Mouse (Mus musculus): ENCODE results near the gene Fanci. TPM values are rescaled to one million over a fixed set of nuclear protein-coding genes. Genes with fewer than 3 reads are reported as not detected.

The Fanci gene
- polyA plus RNA-seq, 1 experiment from 2014 or later, result 14.5 TPM

GRCm38 (mm10) chr7:79495988-79496815 is 104.5 kb downstream of the Fanci start:
- no peak overlapping the region for H3K27ac ChIP-seq
- ATAC-seq (ENCODE audit: borderline replicate concordance, extremely low read depth, low FRiP score, low TSS enrichment), result peak; percentile 76

GRCm38 (mm10) chr7:79496816-79497328 is 105.1 kb downstream of the Fanci start:
- H3K4me2 ChIP-seq, result no peak overlapping the region
- 11% methylated on average over 9 of the region's 9 CpGs for WGBS
- H3K4me3 ChIP-seq, result no peak overlapping the region
- peaks cover 5% of the 10 kb centered on the region; the same call in 1 of the 2 replicates for H3K4me1 ChIP-seq
- H3K9me3 ChIP-seq, result no peaks in the 10 kb centered on the region
- no peak overlapping the region for H3K27ac ChIP-seq
- H3K27me3 ChIP-seq, result peaks cover 86% of the 10 kb centered on the region
- H3K36me3 ChIP-seq, result no peaks in the 10 kb centered on the region
- no peak overlapping the region for H3K9ac ChIP-seq
- no peak for ATAC-seq (ENCODE audit: borderline replicate concordance, extremely low read depth, low FRiP score, low TSS enrichment)

More at GRCm38 (mm10) chr7:79495988-79496815, 104.5 kb downstream of the Fanci start:
- Histone ChIP-seq H3K9me3 (no peaks in the 10 kb centered on the region), H3K4me3 (peak overlapping the region; percentile 27), H3K9ac (no peak overlapping the region), H3K4me1 (peaks cover 5% of the 10 kb centered on the region; the same call in 1 of the 2 replicates), H3K36me3 (no peaks in the 10 kb centered on the region), H3K27me3 (peaks cover 79% of the 10 kb centered on the region), H3K4me2 (peak overlapping the region; percentile 50)
- WGBS, result 2% methylated on average over 38 of the region's 38 CpGs

GRCm38 (mm10) chr7:79497701-79498115 is 106.0 kb downstream of the Fanci start:
- Histone ChIP-seq H3K36me3 (no peaks in the 10 kb centered on the region), H3K4me1 (peaks cover 5% of the 10 kb centered on the region; the same call in 1 of the 2 replicates), H3K9ac (no peak overlapping the region), H3K4me3 (no peak overlapping the region), H3K9me3 (no peaks in the 10 kb centered on the region), H3K27me3 (peaks cover 90% of the 10 kb centered on the region), H3K27ac (no peak overlapping the region), H3K4me2 (no peak overlapping the region)
- no peak for ATAC-seq (ENCODE audit: borderline replicate concordance, extremely low read depth, low FRiP score, low TSS enrichment)
- WGBS, result 3% methylated on average over 20 of the region's 20 CpGs

- H3K9me3 ChIP-seq, result no peaks in the 10 kb centered on the region
- ATAC-seq (ENCODE audit: borderline replicate concordance, extremely low read depth, low FRiP score, low TSS enrichment), result no peak
- no peak overlapping the region for H3K27ac ChIP-seq
- H3K27me3 ChIP-seq, result peaks cover 97% of the 10 kb centered on the region
- no peak overlapping the region for H3K4me2 ChIP-seq
- peaks cover 5% of the 10 kb centered on the region; the same call in 1 of the 2 replicates for H3K4me1 ChIP-seq
- no peak overlapping the region for H3K4me3 ChIP-seq
- H3K36me3 ChIP-seq, result no peaks in the 10 kb centered on the region
- WGBS, result 5% methylated on average over 6 of the region's 6 CpGs
- H3K9ac ChIP-seq, result no peak overlapping the region
These were observed 106.6 kb downstream of the Fanci start for GRCm38 (mm10) chr7:79498356-79498755.

GRCm38 (mm10) chr7:79498965-79499595 is 107.4 kb downstream of the Fanci start:
- WGBS, result 2% methylated on average over 35 of the region's 35 CpGs
- H3K36me3 ChIP-seq, result no peaks in the 10 kb centered on the region
- H3K4me2 ChIP-seq, result no peak overlapping the region
- peaks cover 99% of the 10 kb centered on the region for H3K27me3 ChIP-seq
- H3K27ac ChIP-seq, result no peak overlapping the region
- H3K9ac ChIP-seq, result no peak overlapping the region
- ATAC-seq (ENCODE audit: borderline replicate concordance, extremely low read depth, low FRiP score, low TSS enrichment), result no peak; the same call in 1 of the 2 replicates
- no peak overlapping the region for H3K4me3 ChIP-seq
- H3K4me1 ChIP-seq, result peaks cover 5% of the 10 kb centered on the region; the same call in 1 of the 2 replicates
- H3K9me3 ChIP-seq, result no peaks in the 10 kb centered on the region

Other genes with a start within 250 kb of the Fanci start
- gene Mfge8, start 242.9 kb upstream of the Fanci start, polyA plus RNA-seq (2015; fragmentation: Nextera tagmentation; extraction: Ambion mirVana), result 359 and 369 TPM in 2 replicates
- 16.5 and 17.1 TPM in 2 replicates for gene Abhd2, start 118.7 kb upstream of the Fanci start, polyA plus RNA-seq (2015; fragmentation: Nextera tagmentation; extraction: Ambion mirVana)
- gene Rlbp1, start 4.9 kb upstream of the Fanci start, polyA plus RNA-seq (2015; fragmentation: Nextera tagmentation; extraction: Ambion mirVana), result 0.16 and 0.30 TPM in 2 replicates
- 44.6 and 47.2 TPM in 2 replicates for gene Polg, start 74.4 kb downstream of the Fanci start, polyA plus RNA-seq (2015; fragmentation: Nextera tagmentation; extraction: Ambion mirVana)
- 0.17 TPM in 1 of 2 replicates, not detected in the other for gene Rhcg, start 225.7 kb downstream of the Fanci start, polyA plus RNA-seq (2015; fragmentation: Nextera tagmentation; extraction: Ambion mirVana)